Mouse (Mus musculus): ENCODE data around the gene Gucy1b2.

- TF ChIP-seq CTCF (IDR thresholded peaks at IDR 0.05; ENCODE audit: borderline replicate concordance, control insufficient read depth, extremely low read depth, insufficient read depth, low read length, poor library complexity) (no peak), POLR2A (IDR thresholded peaks at IDR 0.05; ENCODE audit: control insufficient read depth, extremely low read depth, insufficient read depth, low read length, poor library complexity) (no peak)
These were observed 40.4 kb upstream of the Gucy1b2 start for GRCm38 (mm10) chr14:62496501-62496900.
